Mouse (Mus musculus) midbrain, embryonic 16.5 days (tissue): ENCODE measurements at regions not wholly inside any gene's neighbourhood (a gene's known extent, or its start where the extent isn't known, plus 50 kb on each side); places are given as distances from the start of the nearest gene placed in this dataset.
A peak's percentile ranks its signal among the peaks of the same experiment; 100 is the strongest.

Source experiments
- ATAC-seq: fragments of 200-750 bp; cut with Nextera tagmentation; 2 replicates; pipeline ENCODE4 v1.8.0; 2017; ENCODE audit warnings: moderate TSS enrichment
- H3K27ac ChIP-seq: fragments of 300-500 bp; sonication (generic); 2 replicates; pipeline ENCODE4 v1.5.1; 2014; ENCODE audit warnings: mild to moderate bottlenecking, low read length, mixed read lengths
- H3K27me3 ChIP-seq: fragments of 300-500 bp; sonication (generic); 2 replicates; pipeline ENCODE4 v1.6.1; 2014; ENCODE audit warnings: low read depth, low read length, mixed read lengths; ENCODE audit not compliant: control insufficient read depth, insufficient read depth
- H3K36me3 ChIP-seq: fragments of 300-500 bp; sonication (generic); 2 replicates; pipeline ENCODE4 v1.6.1; 2014; ENCODE audit warnings: mild to moderate bottlenecking, low read length, moderate library complexity, mixed read lengths; ENCODE audit not compliant: control insufficient read depth, insufficient read depth
- H3K4me1 ChIP-seq: fragments of 300-500 bp; sonication (generic); 2 replicates; pipeline ENCODE4 v1.6.1; 2014; ENCODE audit warnings: mild to moderate bottlenecking, low read length, mixed read lengths; ENCODE audit not compliant: control insufficient read depth, insufficient read depth
- H3K4me2 ChIP-seq: fragments of 300-500 bp; sonication (generic); 2 replicates; pipeline ENCODE4 v1.6.1; 2014; ENCODE audit warnings: mild to moderate bottlenecking, low read length, mixed read lengths
- H3K4me3 ChIP-seq: fragments of 300-500 bp; sonication (generic); 2 replicates; pipeline ENCODE4 v1.5.1; 2014; ENCODE audit warnings: low read depth, mild to moderate bottlenecking, low read length, moderate library complexity, mixed read lengths
- H3K9ac ChIP-seq: fragments of 300-500 bp; sonication (generic); 2 replicates; pipeline ENCODE4 v1.6.1; 2014; ENCODE audit warnings: low read depth, low read length, mixed read lengths
- H3K9me3 ChIP-seq: fragments of 300-500 bp; sonication (generic); replicated peaks from 2 replicates; pipeline ENCODE4 v1.6.1; 2014; ENCODE audit warnings: mild to moderate bottlenecking, low read length, mixed read lengths; ENCODE audit not compliant: control insufficient read depth, poor library complexity, severe bottlenecking
- WGBS: fragments of 180-500 bp; shearing (Covaris S2); extraction: QIAGEN DNeasy Blood & Tissue Kit; methylation state at CpG from one replicate; pipeline ENCODE4 v1.1.7; 2014; 5-methylcytosine and 5-hydroxymethylcytosine counted together

- Histone ChIP-seq H3K36me3 (no peaks in the 10 kb centered on the region), H3K27ac (no peak overlapping the region; the same call in 1 of the 2 replicates), H3K9ac (no peak overlapping the region), H3K4me3 (no peak overlapping the region), H3K27me3 (no peaks in the 10 kb centered on the region), H3K4me2 (no peak overlapping the region), H3K4me1 (no peaks in the 10 kb centered on the region), H3K9me3 (no peaks in the 10 kb centered on the region)
- 78% methylated on average over 3 of the region's 3 CpGs for WGBS
- ATAC-seq = no peak
Observed at GRCm38 (mm10) chr9:93940193-93940592, 597.7 kb downstream of the 1190002N15Rik start.

GRCm38 (mm10) chr9:93930684-93931083 is 607.2 kb downstream of the 1190002N15Rik start:
- 82% methylated on average over 2 of the region's 2 CpGs for WGBS
- Histone ChIP-seq H3K4me3 (no peak overlapping the region), H3K9me3 (no peaks in the 10 kb centered on the region), H3K27me3 (no peaks in the 10 kb centered on the region), H3K27ac (no peak overlapping the region), H3K36me3 (no peaks in the 10 kb centered on the region), H3K4me2 (no peak overlapping the region), H3K9ac (no peak overlapping the region), H3K4me1 (no peaks in the 10 kb centered on the region)
- ATAC-seq = no peak

- ATAC-seq = no peak
Observed at GRCm38 (mm10) chr9:93889256-93889655, 648.6 kb downstream of the 1190002N15Rik start.

GRCm38 (mm10) chr9:93880112-93880511 is 657.8 kb downstream of the 1190002N15Rik start:
- Histone ChIP-seq H3K27ac (no peak overlapping the region), H3K27me3 (no peaks in the 10 kb centered on the region), H3K9ac (no peak overlapping the region), H3K36me3 (no peaks in the 10 kb centered on the region), H3K4me3 (no peak overlapping the region), H3K9me3 (no peaks in the 10 kb centered on the region), H3K4me1 (no peaks in the 10 kb centered on the region), H3K4me2 (no peak overlapping the region)
- WGBS = 51% methylated on average over 2 of the region's 2 CpGs
- ATAC-seq = no peak

More at GRCm38 (mm10) chr9:93889256-93889655, 648.6 kb downstream of the 1190002N15Rik start:
- Histone ChIP-seq H3K36me3 (no peaks in the 10 kb centered on the region), H3K9me3 (no peaks in the 10 kb centered on the region), H3K9ac (no peak overlapping the region), H3K27me3 (no peaks in the 10 kb centered on the region), H3K4me2 (no peak overlapping the region), H3K27ac (no peak overlapping the region), H3K4me1 (no peaks in the 10 kb centered on the region), H3K4me3 (no peak overlapping the region)
- WGBS = 71% methylated on average over 1 of the region's 1 CpGs

- Histone ChIP-seq H3K9me3 (no peaks in the 10 kb centered on the region), H3K27ac (no peak overlapping the region), H3K36me3 (no peaks in the 10 kb centered on the region), H3K27me3 (no peaks in the 10 kb centered on the region), H3K9ac (no peak overlapping the region), H3K4me3 (no peak overlapping the region), H3K4me1 (no peaks in the 10 kb centered on the region), H3K4me2 (no peak overlapping the region)
- no peak for ATAC-seq
- 52% methylated on average over 2 of the region's 2 CpGs for WGBS
Observed at GRCm38 (mm10) chr9:93879572-93879971, 658.3 kb downstream of the 1190002N15Rik start.

- Histone ChIP-seq H3K27ac (no peak overlapping the region), H3K4me2 (no peak overlapping the region), H3K4me3 (no peak overlapping the region), H3K4me1 (no peaks in the 10 kb centered on the region), H3K27me3 (no peaks in the 10 kb centered on the region), H3K36me3 (no peaks in the 10 kb centered on the region), H3K9ac (no peak overlapping the region), H3K9me3 (no peaks in the 10 kb centered on the region)
- 74% methylated on average over 7 of the region's 7 CpGs for whole genome bisulfite sequencing
- ATAC-seq = no peak
Observed at GRCm38 (mm10) chr9:93870778-93871177, 667.1 kb downstream of the 1190002N15Rik start.

- Histone ChIP-seq H3K27ac (no peak overlapping the region), H3K27me3 (no peaks in the 10 kb centered on the region), H3K9ac (no peak overlapping the region), H3K4me1 (no peaks in the 10 kb centered on the region), H3K4me3 (no peak overlapping the region), H3K36me3 (no peaks in the 10 kb centered on the region), H3K9me3 (no peaks in the 10 kb centered on the region), H3K4me2 (no peak overlapping the region)
- 80% methylated on average over 2 of the region's 2 CpGs for WGBS
- no peak for ATAC-seq
Observed at GRCm38 (mm10) chr9:93857937-93858336, 679.9 kb downstream of the 1190002N15Rik start.

GRCm38 (mm10) chr9:93846411-93846810 is 691.5 kb downstream of the 1190002N15Rik start:
- H3K9ac ChIP-seq = no peak overlapping the region
- ATAC-seq = peak; percentile 67; the same call in 1 of the 2 replicates
- no peak overlapping the region for H3K4me2 ChIP-seq
- H3K27ac ChIP-seq = no peak overlapping the region
- no peaks in the 10 kb centered on the region for H3K27me3 ChIP-seq
- no peak overlapping the region for H3K4me3 ChIP-seq
- H3K36me3 ChIP-seq = no peaks in the 10 kb centered on the region
- H3K4me1 ChIP-seq = no peaks in the 10 kb centered on the region
- H3K9me3 ChIP-seq = no peaks in the 10 kb centered on the region

- Histone ChIP-seq H3K9ac (no peak overlapping the region), H3K27ac (no peak overlapping the region), H3K9me3 (no peaks in the 10 kb centered on the region), H3K4me3 (no peak overlapping the region), H3K4me1 (no peaks in the 10 kb centered on the region), H3K36me3 (no peaks in the 10 kb centered on the region), H3K27me3 (no peaks in the 10 kb centered on the region), H3K4me2 (no peak overlapping the region)
- ATAC-seq = no peak
- 82% methylated on average over 5 of the region's 5 CpGs for WGBS
Observed at GRCm38 (mm10) chr9:93843869-93844268, 694.0 kb downstream of the 1190002N15Rik start.
